Mouse (Mus musculus) liver, embryonic 15.5 days (tissue): ENCODE measurements around the gene Ahdc1. TPM values are rescaled to one million over a fixed set of nuclear protein-coding genes. Genes with fewer than 3 reads are reported as not detected.

ENCODE experiments used
- ATAC-seq: fragments of 200-750 bp; cut with Nextera tagmentation; 2 replicates; pipeline ENCODE4 v1.8.0; 2017; ENCODE audit warnings: moderate number of reproducible peaks, mild to moderate bottlenecking, moderate library complexity; ENCODE audit not compliant: insufficient read depth
- H3K27ac ChIP-seq: fragments of 300-500 bp; sonication (generic); replicated peaks from 2 replicates; pipeline ENCODE4 v1.5.1; 2015; ENCODE audit warnings: mild to moderate bottlenecking, inconsistent platforms
- H3K27me3 ChIP-seq: fragments of 300-500 bp; sonication (generic); 2 replicates; pipeline ENCODE4 v1.6.1; 2015; ENCODE audit warnings: mild to moderate bottlenecking, inconsistent platforms
- H3K36me3 ChIP-seq: fragments of 300-500 bp; sonication (generic); replicated peaks from 2 replicates; pipeline ENCODE4 v1.6.1; 2015; ENCODE audit warnings: moderate library complexity, mild to moderate bottlenecking, inconsistent platforms
- H3K4me1 ChIP-seq: fragments of 300-500 bp; sonication (generic); replicated peaks from 2 replicates; pipeline ENCODE4 v1.6.1; 2015; ENCODE audit warnings: inconsistent platforms
- H3K4me2 ChIP-seq: fragments of 300-500 bp; sonication (generic); 2 replicates; pipeline ENCODE4 v1.6.1; 2015; ENCODE audit warnings: moderate library complexity, mild to moderate bottlenecking, inconsistent platforms
- H3K4me3 ChIP-seq: fragments of 300-500 bp; sonication (generic); replicated peaks from 2 replicates; pipeline ENCODE4 v1.5.1; 2015; ENCODE audit warnings: mild to moderate bottlenecking, inconsistent platforms
- H3K9ac ChIP-seq: fragments of 300-500 bp; sonication (generic); 2 replicates; pipeline ENCODE4 v1.6.1; 2015; ENCODE audit warnings: moderate library complexity, mild to moderate bottlenecking, inconsistent platforms
- H3K9me3 ChIP-seq: fragments of 300-500 bp; sonication (generic); replicated peaks from 2 replicates; pipeline ENCODE4 v1.6.1; 2016; ENCODE audit warnings: inconsistent platforms
- WGBS: fragments of 180-500 bp; shearing (Covaris S2); methylation state at CpG from one replicate; pipeline ENCODE4 v1.1.7; 2015; ENCODE audit warnings: mixed read lengths; ENCODE audit not compliant: insufficient replicate concordance; 5-methylcytosine and 5-hydroxymethylcytosine counted together
- polyA plus RNA-seq: library from polyadenylated mRNA; unstranded; fragments of >200 nt; fragmentation: Nextera tagmentation; extraction: Ambion mirVana; gene quantifications from 2 replicates; pipeline ENCODE4 v1.2.1, GENCODE M21; 2015

Gene Ahdc1
- polyA plus RNA-seq, 1 experiment from 2014 or later = 1.1 TPM

DNA sequence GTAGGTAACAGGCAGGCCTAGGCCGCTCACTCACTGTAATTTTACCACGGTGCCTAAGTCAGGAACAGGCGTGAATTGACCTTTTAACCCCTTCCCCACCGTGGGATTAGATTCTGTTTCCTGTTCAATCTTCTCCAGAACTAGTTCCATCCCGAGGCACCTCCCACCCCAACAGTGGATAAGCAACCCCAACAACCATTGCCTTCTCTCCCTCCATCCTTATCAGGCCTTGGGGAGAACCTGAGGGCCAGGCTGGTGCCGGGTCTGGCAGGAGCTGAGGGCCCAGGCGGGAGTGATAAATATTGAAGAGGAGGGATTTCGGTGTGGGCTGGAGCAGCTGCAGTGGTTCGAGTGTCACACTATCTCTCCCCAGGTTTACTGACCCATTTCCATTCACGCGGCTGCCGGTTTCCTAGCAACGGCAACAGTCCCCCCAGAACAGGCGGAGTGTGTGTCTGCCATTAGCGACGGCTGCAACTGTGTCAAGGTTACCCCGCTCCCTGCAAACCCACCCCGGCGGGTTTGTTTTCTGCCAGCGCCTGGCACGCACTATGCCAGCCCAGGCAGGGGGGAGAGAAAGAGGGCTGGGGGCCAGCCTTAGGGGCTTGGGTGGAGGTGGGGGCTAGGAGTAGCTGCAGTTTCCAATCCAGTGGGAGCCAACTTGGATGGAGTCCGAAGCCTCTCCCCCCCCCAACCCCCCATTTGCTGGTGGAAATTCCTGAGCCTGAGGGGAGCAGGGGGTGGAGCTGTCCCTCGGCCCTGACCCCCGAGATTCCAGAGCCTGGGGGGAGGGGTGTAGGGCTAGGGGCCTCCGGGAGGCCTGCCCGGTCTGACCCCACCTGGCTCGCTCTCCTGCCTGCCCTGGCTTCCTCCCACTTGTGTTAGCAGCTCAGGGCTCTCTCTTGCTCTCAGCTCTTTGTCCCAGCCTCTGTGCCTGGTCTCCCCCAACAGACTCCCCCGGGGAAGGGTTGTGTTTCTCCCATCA, 31.9 kb downstream of the Ahdc1 start:
- Histone ChIP-seq H3K9me3 (no peaks in the 10 kb centered on the region), H3K4me1 (peaks cover 85% of the 10 kb centered on the region), H3K9ac (no peak overlapping the region), H3K27ac (no peak overlapping the region; the same call in 1 of the 2 replicates), H3K36me3 (no peaks in the 10 kb centered on the region), H3K4me2 (peak overlapping the region; percentile 31), H3K27me3 (peaks cover 59% of the 10 kb centered on the region), H3K4me3 (no peak overlapping the region)
- ATAC-seq = peak; percentile 23; the same call in 1 of the 2 replicates
- WGBS = 23% methylated on average over 28 of the region's 28 CpGs

DNA sequence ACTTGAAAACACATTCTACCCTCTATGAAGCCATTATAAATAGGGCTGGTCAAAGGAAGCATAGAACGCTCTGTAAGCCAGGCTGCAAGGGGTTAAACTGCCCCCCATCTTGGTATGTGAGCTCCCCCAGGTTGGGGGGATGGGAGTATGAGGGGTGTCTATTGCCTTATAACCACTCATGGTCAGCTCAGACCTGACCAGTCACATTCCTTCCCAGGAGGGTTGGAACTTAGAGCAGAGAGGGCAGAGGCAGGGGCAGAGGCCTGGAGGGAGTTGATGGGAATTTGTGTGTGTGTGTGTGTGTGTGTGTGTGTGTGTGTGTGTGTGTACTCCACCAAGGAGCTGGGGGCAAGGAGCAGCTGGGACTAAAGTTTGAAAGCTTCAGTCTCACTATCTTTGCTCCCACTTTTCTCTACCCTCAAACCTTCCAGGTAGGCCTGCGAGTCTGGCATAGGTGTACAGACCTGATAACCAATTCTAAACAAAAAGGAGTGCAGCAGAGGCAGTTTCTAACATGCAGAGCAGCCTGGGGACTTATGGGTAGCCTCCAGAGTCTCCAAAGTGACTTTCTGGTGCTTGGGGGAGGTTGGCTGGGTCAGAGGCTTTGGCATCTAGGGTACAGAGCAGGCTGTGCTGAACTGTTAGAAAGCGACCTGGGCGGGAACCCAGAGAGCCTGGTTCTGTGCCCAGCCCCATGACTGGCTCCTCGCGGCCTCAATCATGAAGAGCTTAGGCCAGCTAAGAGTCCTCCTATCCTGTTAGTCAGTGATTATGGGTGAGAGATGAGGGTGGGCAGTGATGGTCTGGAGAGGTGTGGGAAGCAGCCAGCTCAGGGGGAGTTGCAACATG, 33.0 kb downstream of the Ahdc1 start:
- H3K4me2 ChIP-seq = no peak overlapping the region
- no peak overlapping the region for H3K4me3 ChIP-seq
- 68% methylated on average over 6 of the region's 6 CpGs for WGBS
- no peak overlapping the region for H3K9ac ChIP-seq
- no peaks in the 10 kb centered on the region for H3K9me3 ChIP-seq
- ATAC-seq = no peak
- H3K27me3 ChIP-seq = peaks cover 48% of the 10 kb centered on the region
- peaks cover 75% of the 10 kb centered on the region for H3K4me1 ChIP-seq
- no peaks in the 10 kb centered on the region for H3K36me3 ChIP-seq
- no peak overlapping the region for H3K27ac ChIP-seq

DNA sequence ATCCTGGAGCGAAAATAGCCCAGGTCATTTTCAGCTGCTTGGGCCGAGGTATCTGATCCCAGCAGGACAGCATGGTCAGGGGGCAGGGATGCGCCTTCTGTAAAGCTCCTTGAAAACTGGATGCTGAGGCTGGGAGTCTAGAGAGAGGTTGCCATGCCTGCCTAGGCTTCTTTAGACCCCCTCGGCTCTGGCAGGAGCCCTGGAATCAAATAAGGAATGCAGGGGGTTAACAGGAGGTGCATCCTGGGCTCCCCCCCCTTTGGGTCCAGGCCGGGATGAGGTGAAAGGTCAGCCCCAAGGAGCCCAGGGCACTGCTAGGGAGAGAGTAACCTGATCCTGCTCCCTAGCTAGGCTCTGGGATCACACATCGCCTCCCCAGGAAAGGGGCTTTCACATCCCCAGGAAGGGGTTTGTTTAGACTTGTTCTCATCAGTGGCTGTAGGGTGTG, 33.6 kb downstream of the Ahdc1 start:
- Histone ChIP-seq H3K9ac (no peak overlapping the region), H3K36me3 (no peaks in the 10 kb centered on the region)

DNA sequence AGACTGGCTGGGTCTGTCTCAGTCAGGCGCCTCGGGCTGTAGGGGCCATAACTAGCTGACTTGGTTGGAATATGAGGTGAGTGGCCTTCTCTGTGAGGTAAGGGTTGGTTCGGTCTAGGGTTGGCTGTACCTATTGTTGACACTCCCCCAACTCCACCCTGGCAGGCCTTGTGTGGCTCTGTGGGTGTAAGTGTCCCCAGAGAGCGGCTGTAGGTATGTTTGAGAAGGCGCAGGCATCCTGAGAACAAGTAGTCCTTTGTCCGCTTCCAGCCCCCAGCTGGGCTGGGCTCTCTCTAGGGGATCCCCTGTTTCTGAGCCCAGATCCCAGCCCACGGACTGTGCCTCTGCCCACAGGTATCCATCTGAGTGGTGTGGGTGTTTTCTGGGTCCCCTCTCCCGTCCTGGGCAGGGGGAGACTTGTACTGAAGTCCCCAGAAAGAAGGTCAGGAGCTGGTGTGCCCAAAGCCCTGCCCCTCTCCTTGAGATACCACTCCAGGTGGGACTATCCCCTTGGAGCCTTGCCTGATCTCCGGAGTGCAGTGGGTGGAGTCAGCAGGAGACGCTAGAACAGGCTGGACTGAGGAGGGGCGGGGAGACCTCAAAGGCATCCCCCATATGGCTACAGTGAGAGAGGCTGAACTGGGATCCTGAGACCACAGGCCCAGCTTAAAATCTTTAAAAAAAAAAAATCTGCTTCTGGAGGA, 34.9 kb downstream of the Ahdc1 start:
- 49% methylated on average over 11 of the region's 11 CpGs for WGBS
- Histone ChIP-seq H3K36me3 (no peaks in the 10 kb centered on the region), H3K4me2 (no peak overlapping the region), H3K4me1 (peaks cover 79% of the 10 kb centered on the region), H3K9me3 (no peaks in the 10 kb centered on the region), H3K27me3 (peaks cover 29% of the 10 kb centered on the region), H3K9ac (no peak overlapping the region), H3K27ac (no peak overlapping the region), H3K4me3 (no peak overlapping the region)
- no peak for ATAC-seq

More for the DNA sequence above, 33.6 kb downstream of the Ahdc1 start:
- H3K4me2 ChIP-seq = no peak overlapping the region
- peaks cover 74% of the 10 kb centered on the region for H3K4me1 ChIP-seq
- peaks cover 42% of the 10 kb centered on the region for H3K27me3 ChIP-seq
- H3K4me3 ChIP-seq = no peak overlapping the region
- H3K9me3 ChIP-seq = no peaks in the 10 kb centered on the region
- WGBS = 70% methylated on average over 6 of the region's 6 CpGs
- H3K27ac ChIP-seq = no peak overlapping the region
- no peak for ATAC-seq

DNA sequence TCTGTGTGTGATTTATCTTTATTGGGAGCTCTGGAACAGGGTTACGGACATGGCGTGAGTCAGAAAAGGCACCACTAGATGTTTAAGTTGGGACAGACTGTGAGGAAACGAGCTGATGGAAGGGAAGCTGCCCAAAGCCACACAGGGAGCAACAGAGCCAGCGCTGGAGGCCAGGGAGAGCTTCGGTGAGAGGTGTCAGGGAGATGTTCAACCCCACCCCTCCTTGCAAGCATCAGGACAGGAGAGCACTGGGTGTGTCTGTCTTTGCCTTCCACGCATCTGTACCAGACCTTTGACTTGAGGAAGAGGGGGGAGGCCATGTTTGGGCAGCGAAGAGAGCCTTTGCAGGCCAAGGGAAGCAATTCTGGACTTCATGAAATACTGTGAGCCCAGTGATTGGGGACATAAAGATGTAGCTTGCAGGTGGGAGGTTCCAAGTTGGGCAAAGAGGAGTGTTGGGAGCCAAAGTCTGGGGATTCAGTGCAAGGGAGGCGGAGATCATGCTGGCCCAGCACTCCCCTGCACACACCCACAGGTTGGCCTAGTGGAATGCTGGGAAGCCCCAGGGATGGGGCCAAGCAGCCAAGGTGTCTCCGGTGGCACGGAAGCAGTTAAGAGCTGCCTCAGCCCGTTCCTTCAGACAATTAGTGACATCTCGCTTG, 35.8 kb downstream of the Ahdc1 start:
- Histone ChIP-seq H3K36me3 (no peaks in the 10 kb centered on the region), H3K9me3 (no peaks in the 10 kb centered on the region), H3K27me3 (peaks cover 20% of the 10 kb centered on the region), H3K4me2 (no peak overlapping the region), H3K9ac (no peak overlapping the region), H3K4me1 (peaks cover 80% of the 10 kb centered on the region), H3K27ac (no peak overlapping the region), H3K4me3 (no peak overlapping the region)
- WGBS = 55% methylated on average over 12 of the region's 12 CpGs
- no peak for ATAC-seq

DNA sequence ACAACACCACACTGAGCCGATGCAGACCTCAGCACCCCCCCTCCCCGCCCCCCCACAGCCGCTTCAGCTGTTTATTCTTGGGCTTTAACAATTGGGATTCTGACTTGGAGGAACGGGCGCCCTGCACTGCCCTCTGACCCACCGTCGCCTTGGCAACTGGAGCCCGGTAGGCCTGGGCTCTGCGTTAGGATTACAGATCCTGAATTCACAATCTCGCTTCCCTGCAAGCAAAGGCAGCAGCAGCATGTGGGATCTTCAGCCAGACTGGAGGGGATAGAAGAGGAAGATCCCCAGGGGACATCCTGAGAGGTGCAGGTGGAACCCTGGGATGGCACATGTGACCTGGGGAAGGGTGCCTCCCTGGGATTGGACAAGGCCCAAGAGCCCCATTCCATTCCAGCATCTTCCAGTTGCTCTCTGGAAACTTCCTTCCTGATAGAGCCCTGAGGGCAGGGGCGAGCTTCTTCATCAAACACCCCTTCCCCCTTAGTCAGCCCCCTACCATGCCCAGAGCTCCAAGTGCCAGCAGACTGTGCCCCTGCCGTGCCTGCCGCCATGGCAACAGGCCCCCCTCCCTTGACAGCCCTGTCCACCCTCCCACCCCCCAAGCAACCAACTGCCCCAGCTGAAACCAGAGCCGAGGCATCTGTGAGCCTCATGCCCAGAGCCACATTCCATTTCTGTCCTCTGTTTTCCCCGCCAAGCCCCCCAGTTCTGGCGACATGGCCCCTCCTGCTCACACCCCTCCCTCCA, 36.5 kb downstream of the Ahdc1 start:
- no peaks in the 10 kb centered on the region for H3K9me3 ChIP-seq
- no peak for ATAC-seq
- 67% methylated on average over 16 of the region's 16 CpGs for WGBS
- H3K27me3 ChIP-seq = peaks cover 14% of the 10 kb centered on the region
- no peak overlapping the region for H3K27ac ChIP-seq
- H3K4me2 ChIP-seq = no peak overlapping the region
- peaks cover 77% of the 10 kb centered on the region for H3K4me1 ChIP-seq
- no peaks in the 10 kb centered on the region for H3K36me3 ChIP-seq
- no peak overlapping the region for H3K4me3 ChIP-seq
- H3K9ac ChIP-seq = no peak overlapping the region

DNA sequence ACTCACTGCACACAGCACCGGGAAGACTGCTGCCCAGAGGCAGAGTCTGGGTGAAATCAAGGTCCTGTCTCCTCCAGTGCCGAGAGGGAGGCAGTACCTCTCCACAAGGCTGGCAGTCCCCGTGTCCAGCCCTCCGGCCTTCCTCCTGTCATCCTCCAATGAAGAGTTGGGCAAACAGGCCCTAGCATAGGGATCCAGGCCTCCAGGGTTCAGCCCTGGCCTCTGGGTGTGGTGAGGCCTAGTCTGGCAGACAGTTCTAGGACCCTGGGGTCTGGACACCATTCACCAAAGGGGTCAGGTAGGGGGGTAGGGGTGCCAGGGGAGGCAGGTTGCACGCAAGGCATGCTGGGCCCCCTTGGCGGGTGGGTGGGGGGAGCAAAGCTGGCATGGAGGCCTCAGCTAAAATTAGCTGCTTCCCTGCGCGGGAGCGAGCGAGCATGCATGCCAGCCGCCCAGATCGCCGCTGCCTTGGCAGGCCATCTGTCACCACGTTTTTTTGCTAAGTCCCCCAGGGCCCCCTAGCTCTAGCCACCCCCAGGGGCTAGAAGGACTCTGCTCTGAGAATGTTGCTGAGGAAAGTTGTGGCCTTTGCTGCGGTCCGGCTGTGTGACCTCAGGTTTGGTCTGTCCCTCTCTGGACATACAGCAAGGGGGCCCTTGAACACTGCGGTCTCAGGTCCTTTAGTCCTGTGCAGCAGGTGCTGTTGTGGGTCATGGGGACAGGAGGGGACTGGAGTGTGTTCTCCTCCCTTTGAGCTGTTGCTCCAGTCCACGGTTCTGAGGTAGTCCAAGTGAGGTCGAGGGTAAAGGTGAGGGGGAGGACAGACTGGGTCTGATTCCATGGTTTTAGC, 38.2 kb downstream of the Ahdc1 start:
- Histone ChIP-seq H3K9ac (no peak overlapping the region), H3K36me3 (no peaks in the 10 kb centered on the region), H3K4me2 (no peak overlapping the region), H3K4me3 (no peak overlapping the region), H3K9me3 (no peaks in the 10 kb centered on the region), H3K27me3 (peaks cover 4% of the 10 kb centered on the region; the same call in 1 of the 2 replicates), H3K27ac (no peak overlapping the region), H3K4me1 (peaks cover 61% of the 10 kb centered on the region)
- 64% methylated on average over 19 of the region's 19 CpGs for WGBS
- ATAC-seq = no peak

DNA sequence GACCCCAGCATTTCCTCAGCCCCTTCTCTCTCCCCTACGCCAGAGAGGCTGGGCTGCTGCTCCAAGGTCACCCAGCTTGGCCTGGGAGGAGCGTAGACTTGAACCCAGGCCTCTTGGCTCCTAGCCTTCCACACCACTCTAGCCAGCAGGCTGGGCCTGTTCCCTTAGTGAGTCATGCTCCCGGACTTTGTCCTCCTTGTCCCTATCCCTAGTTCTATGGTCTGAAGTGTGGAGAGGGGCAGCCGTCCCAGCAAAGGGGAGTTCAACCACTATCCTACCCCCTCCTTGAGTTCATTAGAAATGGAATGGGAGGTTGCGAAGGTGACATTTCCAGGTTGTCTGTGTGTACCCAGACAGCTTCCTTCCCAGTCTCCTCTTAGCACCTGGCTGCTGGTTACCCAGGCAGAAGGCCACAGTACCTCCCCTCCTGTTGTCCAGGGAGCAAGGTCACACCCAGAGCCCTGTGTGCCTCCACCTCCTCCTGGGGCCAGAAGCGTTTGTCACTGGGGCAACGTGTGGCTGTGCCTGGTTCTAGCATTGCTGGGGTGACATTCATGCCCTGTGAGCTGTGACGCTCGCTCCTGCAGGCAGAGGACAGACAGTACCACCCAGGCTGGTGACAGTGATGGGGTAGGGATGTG, 39.3 kb downstream of the Ahdc1 start:
- WGBS = 57% methylated on average over 9 of the region's 9 CpGs
- no peak for ATAC-seq
- peaks cover 52% of the 10 kb centered on the region for H3K4me1 ChIP-seq
- H3K27ac ChIP-seq = no peak overlapping the region
- no peak overlapping the region for H3K4me2 ChIP-seq
- no peaks in the 10 kb centered on the region for H3K36me3 ChIP-seq
- no peaks in the 10 kb centered on the region for H3K27me3 ChIP-seq
- H3K9me3 ChIP-seq = no peaks in the 10 kb centered on the region
- no peak overlapping the region for H3K9ac ChIP-seq
- no peak overlapping the region for H3K4me3 ChIP-seq
